Mouse (Mus musculus) ES-Bruce4 (cell line): ENCODE data around the gene Surf2.

Experiments
- CTCF ChIP-seq: IDR thresholded peaks from one replicate; pipeline ENCODE4 v1.8.1; 2011; ENCODE audit warnings: low read depth, low read length
- EP300 ChIP-seq: IDR thresholded peaks from 2 replicates; pipeline ENCODE4 v1.6.1; 2011; ENCODE audit warnings: low read depth, low read length; ENCODE audit not compliant: insufficient read depth
- POLR2A ChIP-seq: IDR thresholded peaks from one replicate; pipeline ENCODE4 v1.8.1; 2011; ENCODE audit warnings: low read length; ENCODE audit not compliant: insufficient read depth

DNA sequence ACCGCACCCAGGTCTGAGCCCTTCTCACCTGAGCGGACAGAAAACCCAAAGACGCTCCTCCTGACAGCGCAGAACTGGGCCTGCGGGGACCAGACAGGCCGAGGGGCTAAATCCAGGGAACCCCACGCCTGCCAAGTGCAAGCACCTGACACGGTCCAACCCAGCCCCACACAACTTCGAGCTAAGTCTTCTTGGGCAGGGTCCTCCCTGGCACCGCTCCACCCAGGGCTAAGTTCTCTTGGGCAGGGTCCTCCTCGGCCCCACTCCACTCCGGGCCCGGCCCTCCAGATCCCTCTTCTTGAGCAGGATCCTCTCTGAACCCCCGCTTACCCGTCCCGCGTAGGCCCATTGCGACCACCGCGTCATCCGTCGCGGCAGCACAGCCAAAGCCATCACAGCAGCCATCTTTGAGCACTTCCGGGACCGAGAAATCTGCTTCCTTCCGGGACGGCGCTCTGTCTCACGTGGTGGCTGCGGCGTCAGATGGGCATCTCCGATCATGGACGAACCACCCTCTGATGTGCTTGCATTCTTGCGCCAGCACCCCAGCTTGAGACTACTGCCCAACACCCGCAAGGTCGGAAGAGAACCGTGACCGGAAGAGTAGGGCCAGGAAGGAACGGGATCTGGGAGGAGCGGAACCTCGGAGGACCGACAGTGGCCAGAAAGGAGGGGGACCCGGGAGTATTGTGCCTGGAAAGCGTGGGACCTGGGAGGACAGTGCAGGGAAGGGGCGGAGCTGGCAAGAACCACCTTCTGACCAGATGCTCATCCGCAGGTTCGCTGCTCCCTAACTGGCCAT, at the start of gene Surf2, which contains the start of gene Surf1:
- TF ChIP-seq CTCF = no peak
- peak; percentile 84 for TF ChIP-seq POLR2A
- no peak for TF ChIP-seq EP300
